Mouse (Mus musculus) cerebellum, adult 9-10 months (tissue): ENCODE measurements at regions not wholly inside any gene's neighbourhood (a gene's known extent, or its start where the extent isn't known, plus 50 kb on each side); places are given as distances from the start of the nearest gene placed in this dataset.
"Not testable (repeated sequence)": the region's sequence is repeated elsewhere in the genome, so short reads cannot be mapped to it uniquely, and the experiment has no call there.

Experiments used
- DNase-seq: peaks from one replicate; pipeline ENCODE4 v3.0.0; 2022

DNA sequence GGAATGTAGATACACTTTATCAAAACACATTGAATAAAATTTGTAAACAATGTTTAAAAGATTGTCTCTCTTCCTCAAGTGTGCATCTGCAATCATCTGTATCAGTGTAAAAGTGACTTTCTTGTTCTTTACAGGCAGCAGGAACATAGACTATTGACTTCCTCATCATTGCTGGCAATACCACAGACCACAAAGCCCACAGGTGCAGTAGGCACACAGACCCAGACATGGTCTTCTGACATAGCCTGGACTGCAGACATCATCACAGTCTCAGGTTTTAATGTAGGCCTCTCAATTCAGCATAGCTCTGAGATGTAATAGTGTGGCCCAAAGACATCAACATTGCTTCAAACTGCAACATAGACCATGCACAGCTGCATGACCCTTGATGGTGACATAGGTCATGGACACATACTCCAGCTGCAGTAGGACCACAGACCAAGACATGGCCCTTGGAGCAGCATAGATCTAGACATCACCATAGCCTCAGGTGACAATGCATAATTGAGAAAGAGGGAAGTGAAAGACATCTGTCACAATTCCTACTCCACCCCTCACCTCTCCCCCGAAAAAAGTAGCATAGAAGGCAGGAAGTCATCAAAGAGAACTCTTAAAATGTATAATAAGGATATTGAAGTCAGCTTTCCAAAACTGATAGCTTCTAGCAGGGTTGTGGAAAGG is 74.1 kb upstream of the Speer2 start:
- DNase-seq, result no peak

DNA sequence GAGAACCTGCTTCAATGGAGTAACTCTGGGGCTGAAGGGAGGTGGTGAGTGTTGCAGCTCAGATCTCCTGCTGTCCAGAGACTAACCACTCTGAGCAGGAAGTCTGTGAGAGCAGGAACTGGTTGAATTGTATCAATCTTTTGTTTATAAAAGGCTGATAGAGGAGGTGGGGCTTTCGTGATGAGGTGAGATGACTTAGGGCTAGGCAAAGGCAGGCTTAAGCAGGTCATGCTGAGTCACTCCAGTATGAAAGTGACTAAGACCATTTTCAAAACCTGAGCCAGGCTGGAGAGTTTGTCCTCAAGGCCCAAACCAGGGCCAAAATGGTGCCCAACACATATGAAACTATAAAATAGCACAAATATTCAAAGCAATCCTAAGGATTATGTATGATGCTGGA is 80.1 kb upstream of the Speer2 start:
- no peak for DNase-seq

GRCm38 (mm10) chr16:69948783-69949182 is 85.2 kb upstream of the Speer2 start:
- no peak for DNase-seq

- no peak for DNase-seq
Measured at GRCm38 (mm10) chr16:69949339-69949738, 85.8 kb upstream of the Speer2 start.

DNA sequence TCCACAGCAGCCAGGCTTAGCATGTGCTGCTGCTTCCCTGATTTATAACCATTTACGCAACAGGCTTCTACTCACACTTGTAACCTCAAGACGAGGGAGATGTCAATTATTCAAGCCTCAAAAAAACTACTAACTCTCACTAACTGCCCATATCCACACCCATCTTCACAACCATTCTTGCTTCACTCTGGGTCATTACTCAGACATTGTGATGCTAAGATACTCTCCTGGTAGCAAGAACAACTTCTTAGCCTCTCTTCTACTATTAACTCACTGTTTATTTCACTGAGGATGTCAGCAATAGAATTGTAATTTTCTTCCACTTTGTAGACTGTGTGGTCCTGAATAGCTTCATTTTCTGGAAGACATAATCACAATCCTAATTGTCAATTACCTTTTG is 88.0 kb upstream of the Speer2 start:
- no peak for DNase-seq

- not testable (repeated sequence) for DNase-seq
Measured at GRCm38 (mm10) chr16:69966561-69966960, 103.0 kb upstream of the Speer2 start.

- no peak for DNase-seq
Measured at GRCm38 (mm10) chr16:69979813-69980527, 116.4 kb upstream of the Speer2 start.

- no peak for DNase-seq
Measured at GRCm38 (mm10) chr16:69984320-69984719, 120.8 kb upstream of the Speer2 start.

GRCm38 (mm10) chr16:69991907-69992470 is 128.4 kb upstream of the Speer2 start:
- DNase-seq, result no peak

DNA sequence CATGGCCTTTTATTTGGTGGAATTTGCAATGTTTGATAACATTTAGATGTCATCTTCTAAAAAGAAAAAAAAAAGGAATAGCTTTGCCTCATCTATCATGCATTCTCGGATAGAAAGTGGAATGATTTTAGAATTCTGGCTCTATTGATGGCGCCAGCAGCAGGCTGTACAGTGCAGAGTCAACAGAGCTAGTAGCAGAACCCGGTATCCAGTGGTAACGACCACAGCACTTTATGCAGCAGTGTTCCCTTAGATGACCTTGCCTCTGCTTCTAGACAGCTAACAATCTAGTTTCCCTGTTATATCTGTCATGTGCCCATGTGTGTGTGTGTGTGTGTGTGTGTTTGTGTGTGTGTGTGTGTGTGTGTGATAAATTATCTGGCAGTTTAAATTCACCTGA is 129.2 kb upstream of the Speer2 start:
- no peak for DNase-seq

- no peak for DNase-seq
Measured at GRCm38 (mm10) chr16:70006863-70007262, 143.3 kb upstream of the Speer2 start.

DNA sequence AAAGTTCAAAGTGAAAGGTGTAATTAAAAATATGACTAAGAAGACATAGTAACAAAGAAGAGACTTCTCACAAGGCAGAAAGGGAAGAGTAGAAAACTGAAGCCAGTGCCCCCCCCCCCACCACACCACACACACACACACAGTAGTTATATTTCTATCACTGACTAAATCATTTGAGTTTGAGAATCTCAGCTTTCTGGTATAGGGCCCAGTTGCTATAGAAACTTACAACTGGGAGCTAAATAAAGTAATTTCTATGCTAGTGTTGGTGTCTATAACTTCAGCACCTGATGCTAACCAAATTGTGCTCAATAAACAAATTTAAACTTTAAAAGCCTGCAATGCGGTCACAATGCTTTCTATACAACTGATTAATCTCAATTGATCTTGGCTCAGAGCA is 153.4 kb upstream of the Speer2 start:
- DNase-seq, result no peak

DNA sequence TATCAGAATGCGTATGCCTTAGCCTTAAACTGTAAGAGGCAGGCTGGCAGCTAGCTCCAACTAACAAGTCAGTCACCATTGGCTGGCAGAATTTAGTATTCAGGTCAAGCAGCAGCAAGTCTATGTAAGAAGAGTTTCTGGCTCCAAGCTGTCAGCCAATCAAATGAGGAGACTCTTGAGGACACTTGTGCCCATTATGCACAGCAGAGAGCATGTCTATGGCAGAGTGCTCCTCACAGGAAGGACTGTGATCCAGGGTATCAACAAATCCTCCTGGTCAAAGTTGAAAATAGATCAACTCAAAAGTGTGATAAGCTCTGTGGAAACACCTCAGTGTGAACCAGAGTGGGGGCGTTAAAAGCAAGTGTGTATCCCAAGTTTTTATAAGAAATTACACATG is 156.0 kb upstream of the Speer2 start:
- no peak for DNase-seq

- DNase-seq, result no peak
Measured at GRCm38 (mm10) chr16:70021436-70021835, 157.9 kb upstream of the Speer2 start.

- no peak for DNase-seq
Measured at GRCm38 (mm10) chr16:70028649-70029048, 165.1 kb upstream of the Speer2 start.

GRCm38 (mm10) chr16:70045547-70045946 is 182.0 kb upstream of the Speer2 start:
- no peak for DNase-seq

DNA sequence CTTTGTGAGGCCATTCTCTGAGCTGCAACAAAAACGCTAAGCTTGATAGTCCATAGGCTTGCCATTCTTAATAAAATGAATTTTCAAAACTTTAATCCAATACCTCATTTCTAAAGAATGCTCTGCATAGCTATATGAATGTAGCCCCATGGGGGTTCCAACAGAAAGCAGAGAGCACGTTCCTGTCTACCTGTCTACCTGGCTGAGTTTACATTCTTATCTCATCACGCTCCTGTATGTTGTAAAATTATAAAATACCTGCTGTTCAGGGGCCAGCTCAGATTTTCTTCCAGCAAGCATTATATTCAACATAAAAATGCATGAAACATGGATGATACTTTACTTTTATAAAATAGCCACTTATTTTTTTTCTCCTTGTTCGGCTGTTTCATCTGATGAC is 182.5 kb upstream of the Speer2 start:
- no peak for DNase-seq

DNA sequence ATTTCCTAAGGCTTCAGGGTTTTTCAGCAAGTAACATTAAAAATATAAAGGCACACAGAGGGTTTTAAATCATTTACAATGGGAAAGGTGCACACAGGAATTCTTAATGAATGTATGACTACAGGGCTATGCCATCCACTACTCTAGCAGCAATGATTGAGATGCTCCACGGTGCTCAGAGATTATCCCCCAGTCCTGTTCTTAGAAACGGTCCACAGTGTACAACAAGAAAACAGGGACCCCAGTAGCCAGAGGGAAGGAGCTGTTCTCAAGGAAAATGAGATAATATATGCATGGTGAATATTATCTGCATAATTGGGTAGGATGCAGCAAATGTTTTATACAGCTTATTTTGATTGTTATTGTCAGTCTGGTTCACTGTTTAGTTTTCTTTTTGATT is 186.3 kb upstream of the Speer2 start:
- DNase-seq, result no peak

GRCm38 (mm10) chr16:70071471-70071870 is 207.9 kb upstream of the Speer2 start:
- no peak for DNase-seq

DNA sequence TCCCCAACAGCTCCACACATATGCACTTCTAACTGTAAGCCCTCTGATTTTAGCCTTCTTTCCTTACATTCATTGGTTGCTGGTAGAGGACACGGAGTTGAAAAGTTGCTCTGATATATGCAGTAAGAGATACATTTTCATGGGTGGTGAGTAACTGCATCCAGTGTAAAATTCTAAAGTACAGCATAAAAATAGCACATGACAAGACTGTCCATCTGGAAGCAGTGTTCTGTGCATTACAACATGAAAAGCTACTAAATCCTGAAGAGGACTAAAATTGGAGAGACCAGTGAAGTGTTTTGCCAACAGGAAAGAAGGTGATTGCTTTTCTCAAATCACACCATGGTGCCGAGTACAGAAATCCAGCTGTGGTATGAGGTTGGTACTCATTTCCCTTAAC is 210.2 kb upstream of the Speer2 start:
- DNase-seq, result no peak

DNA sequence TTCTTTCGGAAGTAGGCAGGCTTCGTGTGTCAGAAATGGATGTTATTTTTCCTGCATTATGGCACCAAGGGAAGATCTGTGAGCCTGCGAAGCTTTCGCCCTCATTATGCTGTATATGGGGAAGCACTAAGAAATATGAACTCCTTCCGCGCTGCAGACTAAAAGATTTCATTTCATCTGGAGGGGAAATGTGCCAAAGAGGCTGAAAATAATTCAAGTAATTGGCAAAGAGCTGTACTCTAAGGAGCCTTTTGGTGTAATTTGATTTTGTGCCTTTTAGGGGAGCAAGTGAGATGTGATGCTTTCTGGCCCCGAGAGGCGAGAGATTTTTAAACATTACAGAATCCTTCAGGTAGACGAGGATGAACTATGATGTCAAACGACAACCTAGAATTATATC is 216.0 kb upstream of the Speer2 start:
- DNase-seq, result no peak

DNA sequence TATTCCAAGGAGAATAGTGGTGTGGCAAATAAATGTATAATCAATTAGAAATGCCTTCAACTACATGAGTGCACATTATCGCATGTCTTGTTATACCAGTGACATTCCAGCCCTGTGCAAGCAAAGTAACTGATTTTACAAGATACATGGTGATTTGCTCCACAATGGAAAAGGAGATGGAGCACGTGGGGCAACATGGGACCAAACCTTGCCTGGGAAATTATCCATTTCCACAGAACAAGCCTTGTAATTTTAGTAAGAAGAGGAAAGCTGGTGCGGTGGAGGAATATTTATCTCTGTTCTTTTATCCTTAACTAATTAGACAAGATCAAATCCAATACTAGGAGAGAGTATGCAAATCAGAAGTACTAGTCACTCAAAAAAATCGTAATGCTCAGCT is 222.5 kb upstream of the Gbe1 start:
- no peak for DNase-seq

- no peak for DNase-seq
Measured at GRCm38 (mm10) chr16:70091963-70092362, 221.8 kb upstream of the Gbe1 start.

- DNase-seq, result no peak
Measured at GRCm38 (mm10) chr16:70093224-70093623, 220.5 kb upstream of the Gbe1 start.

GRCm38 (mm10) chr16:70095221-70095620 is 218.5 kb upstream of the Gbe1 start:
- no peak for DNase-seq
